ENCODE assay signal across 12 mouse cellular contexts in the genomic region with DNA sequence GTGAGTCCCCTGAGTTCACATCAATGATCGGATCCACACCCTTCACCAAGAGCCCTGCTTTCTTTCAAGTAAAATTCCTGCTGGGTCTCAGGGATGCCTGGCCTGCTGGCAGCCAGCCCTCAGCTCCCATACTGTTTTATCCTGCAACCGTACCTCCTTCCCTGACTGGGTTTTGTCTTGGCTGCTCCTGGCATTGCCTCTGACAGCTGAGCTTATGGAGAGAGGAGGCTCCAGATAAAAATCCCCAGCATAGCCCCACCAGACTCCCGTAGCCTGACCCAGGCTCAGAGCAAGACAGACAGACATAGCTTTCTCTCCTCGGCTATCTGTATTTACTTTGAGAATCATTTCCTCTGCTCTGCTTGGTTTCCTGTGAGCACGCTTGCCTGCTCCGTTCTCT.
DNase-seq lines count a peak whose midpoint lies in the region; ATAC-seq lines count a peak whose summit lies in the region.
"Had no signal": no experiment of that assay in that cellular context is flagged by ENCODE, and none has a peak within 500 bp of the region (broad histone marks: within the 10 kb centered on the region; RNA-seq: fewer than 3 reads in every experiment).

No protein-coding gene starts in this region.

- peak; percentile 62; the same call in 1 of the 2 replicates for ATAC-seq in heart, embryonic 11.5 days (replicated peaks; ENCODE audit: insufficient number of reproducible peaks, low FRiP score, low TSS enrichment)
- no peak for ATAC-seq in limb, embryonic 13.5 days (ENCODE audit: low FRiP score, low read depth)
- ATAC-seq: activated CD4-positive, CD25-positive, alpha-beta regulatory T cell, adult 4 months had no signal

- peak overlapping the region; percentile 40 for H3K4me2 ChIP-seq in heart, embryonic 11.5 days
- H3K4me2 ChIP-seq in limb, embryonic 13.5 days (replicated peaks) = no peak overlapping the region
- H3K4me2 ChIP-seq: liver, embryonic 13.5 days had no signal

- DNase-seq in lung, postnatal 10 days = peak; percentile 7
- no peak for DNase-seq in lung, postnatal 36 days
- peak; percentile 71 for DNase-seq in yolk sac, embryonic 10.5 days (ENCODE audit: low spot score)
- no peak for DNase-seq in kidney, postnatal 14 days
- DNase-seq in kidney, adult 8-10 months = no peak
- DNase-seq: cerebellum, adult 2 months; liver, embryonic 13.5 days; right cerebral cortex, adult 18-20 months had no signal

- H3K4me1 ChIP-seq in heart, embryonic 11.5 days (ENCODE audit: control insufficient read depth, insufficient read depth, low read length) = peaks cover 11% of the 10 kb centered on the region
- peaks cover 31% of the 10 kb centered on the region for H3K4me1 ChIP-seq in limb, embryonic 13.5 days
- H3K4me1 ChIP-seq: liver, embryonic 13.5 days had no signal

- no peak overlapping the region for H3K4me3 ChIP-seq in heart, embryonic 11.5 days (ENCODE audit: low read depth, low read length)
- no peak overlapping the region for H3K4me3 ChIP-seq in limb, embryonic 13.5 days
- H3K4me3 ChIP-seq: hindbrain, embryonic 10.5 days; liver, embryonic 13.5 days had no signal

- no peaks in the 10 kb centered on the region for H3K36me3 ChIP-seq in heart, embryonic 11.5 days (ENCODE audit: control insufficient read depth, insufficient read depth, low read length)
- no peaks in the 10 kb centered on the region for H3K36me3 ChIP-seq in limb, embryonic 13.5 days
- H3K36me3 ChIP-seq: hindbrain, embryonic 10.5 days; liver, embryonic 13.5 days had no signal

- H3K27ac ChIP-seq in heart, embryonic 11.5 days (ENCODE audit: low read depth, low read length) = peak overlapping the region; percentile 22
- H3K27ac ChIP-seq in limb, embryonic 13.5 days = peak overlapping the region; percentile 44; the same call in 1 of the 2 replicates
- H3K27ac ChIP-seq: hindbrain, embryonic 10.5 days had no signal

- H3K9me3 ChIP-seq in heart, embryonic 11.5 days (replicated peaks; ENCODE audit: control insufficient read depth, low read length) = no peaks in the 10 kb centered on the region
- no peaks in the 10 kb centered on the region for H3K9me3 ChIP-seq in limb, embryonic 13.5 days
- H3K9me3 ChIP-seq: hindbrain, embryonic 10.5 days; liver, embryonic 13.5 days had no signal

- WGBS in heart, embryonic 11.5 days (ENCODE audit: insufficient replicate concordance) = 19% methylated on average over 6 of the region's 6 CpGs
- WGBS in limb, embryonic 13.5 days = 50% methylated on average over 6 of the region's 6 CpGs

- H3K9ac ChIP-seq in heart, embryonic 11.5 days (ENCODE audit: low read depth, low read length) = no peak overlapping the region
- H3K9ac ChIP-seq in limb, embryonic 13.5 days = no peak overlapping the region
- H3K9ac ChIP-seq: liver, embryonic 13.5 days had no signal

- H3K27me3 ChIP-seq in heart, embryonic 11.5 days (ENCODE audit: control insufficient read depth, insufficient read depth, low read length) = peaks cover 16% of the 10 kb centered on the region
- H3K27me3 ChIP-seq in limb, embryonic 13.5 days = peaks cover 5% of the 10 kb centered on the region; the same call in 1 of the 2 replicates

Comparison
In these comparisons a context has a peak if more than half of its experiments do, and no peak if none do; other contexts are left out.
1. DNase-seq: peak in lung, postnatal 10 days (single experiment) and yolk sac, embryonic 10.5 days (single experiment); none in lung, postnatal 36 days (single experiment), kidney, postnatal 14 days (single experiment) and kidney, adult 8-10 months (0 of 2).